Mouse (Mus musculus): Measurements from ENCODE around the gene Galnt10. TPM values are rescaled to one million over a fixed set of nuclear protein-coding genes. Genes with fewer than 3 reads are reported as not detected.

The Galnt10 gene
- polyA plus RNA-seq, 1 experiment from 2014 or later = 27.1 TPM

DNA sequence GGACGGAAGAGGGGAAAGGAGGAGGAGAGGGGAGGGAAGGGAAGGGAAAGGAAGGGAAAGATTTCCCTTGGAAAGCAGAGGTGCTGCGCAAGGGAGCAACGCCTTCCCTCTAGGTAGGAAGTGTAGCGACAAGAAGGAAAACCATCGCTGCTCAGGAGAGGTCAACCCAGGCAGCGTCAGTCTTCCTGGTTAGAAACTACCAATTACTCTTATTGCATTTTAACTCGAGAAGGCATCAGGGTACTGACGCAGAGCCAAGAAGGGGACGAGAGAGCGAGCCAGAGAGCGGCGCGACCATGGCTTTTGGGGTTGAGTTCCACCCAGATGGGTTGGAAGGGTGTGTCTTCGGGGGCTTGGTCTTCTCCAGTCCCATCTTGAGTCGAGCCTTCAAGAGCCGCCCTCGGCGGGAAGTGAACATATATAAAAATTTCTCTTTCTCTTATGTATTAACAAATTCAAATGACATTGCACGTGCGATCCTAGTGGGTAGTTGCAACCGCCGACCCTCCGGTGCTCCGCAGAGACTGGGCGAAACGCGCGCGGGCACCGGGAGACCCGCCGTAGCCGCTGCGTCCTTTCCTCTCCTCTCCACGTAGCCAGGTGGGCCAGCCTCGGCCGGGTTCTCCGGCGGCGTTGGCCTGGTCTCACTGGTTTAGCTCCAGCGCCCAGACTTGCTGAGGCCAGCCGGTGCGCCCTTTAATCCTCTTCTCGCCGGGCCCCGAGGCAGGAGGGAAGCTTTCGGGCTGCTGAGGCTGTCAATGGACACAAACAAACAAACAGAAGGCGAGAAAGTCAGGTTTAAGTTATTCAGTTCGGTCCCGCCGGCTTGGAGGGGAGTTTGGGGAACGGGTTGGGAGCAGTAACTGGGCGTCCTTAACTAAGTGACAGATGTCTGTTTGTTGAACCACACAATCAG is 184.0 kb downstream of the Galnt10 start:
- no peaks in the 10 kb centered on the region for H3K36me3 ChIP-seq (replicated peaks)
- peaks cover 7% of the 10 kb centered on the region; the same call in 1 of the 2 replicates for H3K4me1 ChIP-seq (replicated peaks)
- no peak overlapping the region for H3K4me2 ChIP-seq
- no peak overlapping the region for H3K9ac ChIP-seq
- no peak for ATAC-seq (ENCODE audit: insufficient read depth)
- WGBS (ENCODE audit: insufficient replicate concordance) = 3% methylated on average over 53 of the region's 53 CpGs
- no peak overlapping the region for H3K27ac ChIP-seq (replicated peaks)
- peaks cover 96% of the 10 kb centered on the region for H3K27me3 ChIP-seq
- H3K9me3 ChIP-seq (replicated peaks) = no peaks in the 10 kb centered on the region
- H3K4me3 ChIP-seq (replicated peaks) = no peak overlapping the region

DNA sequence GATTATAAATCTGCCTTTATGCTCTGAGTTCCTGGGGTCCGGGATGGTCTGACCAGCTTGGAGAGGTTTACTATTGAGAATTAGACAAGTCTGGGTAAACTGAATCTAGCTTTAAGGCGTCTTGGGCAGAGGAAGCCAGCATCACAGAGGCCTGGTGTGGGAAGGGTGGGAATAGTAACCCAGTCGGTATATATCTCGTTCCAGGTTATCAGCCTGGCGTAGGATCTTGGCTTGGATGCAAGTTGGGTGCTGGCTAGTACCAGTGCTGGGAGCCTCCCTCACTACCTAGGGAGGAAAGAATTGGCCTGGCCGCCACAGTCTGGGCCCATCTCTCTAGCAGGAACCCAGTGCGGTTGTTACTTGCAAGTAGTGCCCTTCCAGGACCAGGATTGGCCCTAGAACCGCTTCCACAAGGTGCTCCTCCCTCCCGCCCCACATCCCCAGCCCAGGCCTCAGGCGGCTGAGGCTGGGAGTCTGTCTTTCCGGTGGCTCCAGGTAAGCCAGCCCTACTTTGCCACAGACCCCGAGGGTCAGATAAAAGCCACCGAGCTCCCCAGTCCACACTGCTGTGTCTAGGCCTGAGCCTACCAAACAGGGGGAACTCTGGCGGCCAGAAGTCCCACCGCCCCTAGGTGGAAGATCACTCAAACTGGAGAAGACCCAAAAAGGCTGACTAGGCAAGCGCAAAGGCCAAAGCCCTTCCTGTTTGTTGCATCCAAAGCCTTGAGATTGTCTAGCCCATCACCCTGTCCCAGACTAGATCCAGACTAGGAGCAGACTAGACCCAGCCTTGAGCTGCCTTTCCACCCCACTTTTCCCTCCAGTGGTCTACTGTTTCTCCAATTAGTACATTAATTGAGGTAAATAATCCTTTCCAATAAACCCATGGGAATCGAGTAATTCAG is 184.9 kb downstream of the Galnt10 start:
- Histone ChIP-seq H3K4me3 (replicated peaks) (no peak overlapping the region), H3K9ac (no peak overlapping the region), H3K27ac (replicated peaks) (no peak overlapping the region), H3K36me3 (replicated peaks) (no peaks in the 10 kb centered on the region), H3K4me1 (replicated peaks) (peaks cover 7% of the 10 kb centered on the region; the same call in 1 of the 2 replicates), H3K9me3 (replicated peaks) (no peaks in the 10 kb centered on the region), H3K27me3 (peaks cover 100% of the 10 kb centered on the region), H3K4me2 (no peak overlapping the region)
- no peak for ATAC-seq (ENCODE audit: insufficient read depth)
- 25% methylated on average over 17 of the region's 17 CpGs for WGBS (ENCODE audit: insufficient replicate concordance)

- 4% methylated on average over 31 of the region's 31 CpGs for WGBS (ENCODE audit: insufficient replicate concordance)
- Histone ChIP-seq H3K4me2 (no peak overlapping the region), H3K9me3 (replicated peaks) (no peaks in the 10 kb centered on the region), H3K9ac (no peak overlapping the region), H3K4me3 (replicated peaks) (no peak overlapping the region), H3K27ac (replicated peaks) (no peak overlapping the region), H3K36me3 (replicated peaks) (no peaks in the 10 kb centered on the region), H3K27me3 (peaks cover 100% of the 10 kb centered on the region), H3K4me1 (replicated peaks) (peaks cover 7% of the 10 kb centered on the region; the same call in 1 of the 2 replicates)
- ATAC-seq (ENCODE audit: insufficient read depth) = no peak
Observed at GRCm38 (mm10) chr11:57831281-57831781, 186.1 kb downstream of the Galnt10 start.

DNA sequence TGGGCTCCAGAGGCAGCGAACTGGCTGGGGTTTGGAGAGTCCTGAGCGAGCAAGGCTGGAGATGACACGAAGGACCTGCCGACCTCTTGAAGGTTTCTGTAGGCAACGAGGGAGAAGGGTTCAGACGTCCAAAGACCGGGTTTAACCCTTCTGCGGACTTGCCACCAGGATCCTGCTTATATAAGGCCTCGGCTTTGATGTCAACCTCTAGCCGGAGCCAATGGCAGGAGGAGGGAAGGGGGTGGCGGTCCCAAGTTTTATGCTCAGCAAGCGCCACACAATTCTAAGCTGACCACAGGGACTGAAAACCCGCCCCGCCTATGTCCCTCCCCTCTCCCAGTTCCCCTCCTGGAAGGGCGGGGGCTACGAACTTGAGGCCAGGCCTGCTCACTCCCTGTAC is 186.6 kb downstream of the Galnt10 start:
- Histone ChIP-seq H3K27ac (replicated peaks) (no peak overlapping the region), H3K9ac (no peak overlapping the region), H3K36me3 (replicated peaks) (no peaks in the 10 kb centered on the region), H3K9me3 (replicated peaks) (no peaks in the 10 kb centered on the region), H3K4me1 (replicated peaks) (peaks cover 7% of the 10 kb centered on the region; the same call in 1 of the 2 replicates), H3K4me2 (no peak overlapping the region), H3K27me3 (peaks cover 100% of the 10 kb centered on the region), H3K4me3 (replicated peaks) (no peak overlapping the region)
- 10% methylated on average over 16 of the region's 16 CpGs for WGBS (ENCODE audit: insufficient replicate concordance)
- no peak for ATAC-seq (ENCODE audit: insufficient read depth)

DNA sequence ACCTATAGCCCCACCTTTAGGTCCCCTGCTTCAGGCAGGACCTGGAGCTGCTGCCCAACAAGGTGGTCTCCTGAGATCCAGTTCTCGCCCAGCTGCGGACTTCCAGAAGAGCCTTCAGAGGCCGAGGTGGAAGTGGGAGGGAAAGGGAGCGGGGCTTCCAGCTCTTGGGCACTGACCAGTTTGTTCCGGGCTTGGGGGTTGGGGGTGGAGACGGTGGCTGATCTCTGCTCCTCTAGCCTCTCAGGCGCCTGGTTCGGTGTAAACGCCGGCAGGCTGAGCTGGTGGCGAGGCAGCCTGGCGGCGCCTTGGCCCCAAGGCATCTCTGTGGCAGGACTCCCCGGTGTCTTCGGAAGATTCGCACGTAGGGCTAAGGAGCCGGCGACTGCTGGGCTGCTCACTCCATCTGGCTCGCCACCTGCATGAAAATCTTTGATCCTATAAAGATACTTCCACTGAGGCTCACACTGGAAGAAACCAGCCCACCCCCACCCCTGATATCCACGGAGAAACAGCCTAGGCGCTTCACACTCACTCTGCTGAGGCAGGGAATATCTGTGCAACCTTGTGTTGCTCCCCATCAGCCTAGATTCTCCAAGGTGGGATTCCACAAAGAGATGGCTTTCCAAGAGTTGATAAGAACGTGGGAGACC is 187.4 kb downstream of the Galnt10 start, which contains the start of gene Hand1:
Gene Hand1, minus strand, starts transcription at position 267 of the 650 bp plus-strand sequence.
- no peaks in the 10 kb centered on the region for H3K36me3 ChIP-seq (replicated peaks)
- H3K4me1 ChIP-seq (replicated peaks) = peaks cover 2% of the 10 kb centered on the region; the same call in 1 of the 2 replicates
- H3K9ac ChIP-seq = no peak within 1 kb of the TSS
- peaks cover 100% of the 10 kb centered on the region for H3K27me3 ChIP-seq
- no peak for ATAC-seq (ENCODE audit: insufficient read depth)
- no peaks in the 10 kb centered on the region for H3K9me3 ChIP-seq (replicated peaks)
- no peak within 1 kb of the TSS for H3K4me3 ChIP-seq (replicated peaks)
- H3K4me2 ChIP-seq = no peak within 1 kb of the TSS
- WGBS (ENCODE audit: insufficient replicate concordance) = 6% methylated on average over 23 of the region's 23 CpGs
- H3K27ac ChIP-seq (replicated peaks) = no peak within 1 kb of the TSS

GRCm38 (mm10) chr11:57833296-57833977 is 188.2 kb downstream of the Galnt10 start:
- H3K4me1 ChIP-seq (replicated peaks) = no peaks in the 10 kb centered on the region
- no peaks in the 10 kb centered on the region for H3K9me3 ChIP-seq (replicated peaks)
- H3K27me3 ChIP-seq = peaks cover 100% of the 10 kb centered on the region
- no peak overlapping the region for H3K4me3 ChIP-seq (replicated peaks)
- WGBS (ENCODE audit: insufficient replicate concordance) = 4% methylated on average over 30 of the region's 30 CpGs
- no peak for ATAC-seq (ENCODE audit: insufficient read depth)
- H3K4me2 ChIP-seq = no peak overlapping the region
- no peak overlapping the region for H3K9ac ChIP-seq
- no peaks in the 10 kb centered on the region for H3K36me3 ChIP-seq (replicated peaks)
- H3K27ac ChIP-seq (replicated peaks) = no peak overlapping the region

DNA sequence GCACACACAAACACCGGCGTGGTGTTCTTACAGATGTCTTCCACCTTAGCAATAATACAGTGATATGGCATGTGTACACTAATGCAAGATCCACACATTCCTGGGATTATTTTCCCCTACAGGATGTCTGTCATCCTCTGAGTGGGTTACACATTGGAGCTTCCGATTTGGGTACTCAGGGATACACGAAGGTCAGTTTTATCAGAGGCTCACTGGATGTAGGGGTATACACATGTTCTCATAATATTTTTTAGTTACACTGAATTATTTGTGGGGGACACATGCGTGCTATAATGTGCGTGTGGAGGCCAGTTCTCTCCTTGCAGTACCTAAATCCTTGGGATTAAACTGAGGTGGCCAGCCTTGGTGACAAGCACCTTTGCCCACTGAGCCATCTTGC is 188.8 kb downstream of the Galnt10 start:
- Histone ChIP-seq H3K4me1 (replicated peaks) (no peaks in the 10 kb centered on the region), H3K4me3 (replicated peaks) (no peak overlapping the region), H3K4me2 (no peak overlapping the region), H3K9me3 (replicated peaks) (no peaks in the 10 kb centered on the region), H3K27ac (replicated peaks) (no peak overlapping the region), H3K36me3 (replicated peaks) (no peaks in the 10 kb centered on the region), H3K27me3 (peaks cover 100% of the 10 kb centered on the region), H3K9ac (no peak overlapping the region)
- no peak for ATAC-seq (ENCODE audit: insufficient read depth)
- 21% methylated on average over 6 of the region's 6 CpGs for WGBS (ENCODE audit: insufficient replicate concordance)

GRCm38 (mm10) chr11:57835331-57835730 is 190.1 kb downstream of the Galnt10 start:
- no peak overlapping the region for H3K27ac ChIP-seq (replicated peaks)

DNA sequence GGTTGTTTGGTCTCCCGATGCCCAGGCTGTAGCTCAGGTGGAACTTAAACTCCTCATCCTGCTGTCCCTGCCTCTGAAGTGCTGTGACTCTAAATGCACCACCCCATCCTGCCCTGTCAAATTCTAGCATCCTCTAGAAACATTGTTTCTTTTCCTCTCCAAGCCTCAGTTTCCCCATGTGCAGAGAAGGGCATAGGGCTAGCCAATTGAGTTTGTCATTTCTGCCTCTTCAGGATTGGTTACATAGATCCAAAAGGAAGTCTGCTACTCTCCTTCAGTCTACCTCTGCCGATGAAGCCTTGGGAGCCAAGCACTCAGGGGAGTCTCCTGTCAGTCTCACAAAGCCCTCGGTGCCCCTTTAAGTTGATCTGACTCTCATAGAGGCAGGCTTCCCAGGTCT is 190.7 kb downstream of the Galnt10 start:
- Histone ChIP-seq H3K4me3 (replicated peaks) (no peak overlapping the region), H3K9me3 (replicated peaks) (no peaks in the 10 kb centered on the region), H3K27me3 (peaks cover 100% of the 10 kb centered on the region), H3K27ac (replicated peaks) (no peak overlapping the region), H3K4me2 (no peak overlapping the region), H3K36me3 (replicated peaks) (no peaks in the 10 kb centered on the region), H3K4me1 (replicated peaks) (no peaks in the 10 kb centered on the region), H3K9ac (no peak overlapping the region)
- ATAC-seq (ENCODE audit: insufficient read depth) = no peak
- 9% methylated on average over 3 of the region's 3 CpGs for WGBS (ENCODE audit: insufficient replicate concordance)

More at GRCm38 (mm10) chr11:57835331-57835730, 190.1 kb downstream of the Galnt10 start:
- 11% methylated on average over 2 of the region's 2 CpGs for WGBS (ENCODE audit: insufficient replicate concordance)
- peaks cover 100% of the 10 kb centered on the region for H3K27me3 ChIP-seq
- no peak overlapping the region for H3K4me2 ChIP-seq
- H3K9me3 ChIP-seq (replicated peaks) = no peaks in the 10 kb centered on the region
- no peaks in the 10 kb centered on the region for H3K4me1 ChIP-seq (replicated peaks)
- H3K4me3 ChIP-seq (replicated peaks) = no peak overlapping the region
- no peaks in the 10 kb centered on the region for H3K36me3 ChIP-seq (replicated peaks)
- ATAC-seq (ENCODE audit: insufficient read depth) = no peak
- H3K9ac ChIP-seq = no peak overlapping the region

GRCm38 (mm10) chr11:57836401-57836800 is 191.2 kb downstream of the Galnt10 start:
- WGBS (ENCODE audit: insufficient replicate concordance) = 8% methylated on average over 9 of the region's 9 CpGs
- H3K9ac ChIP-seq = no peak overlapping the region
- H3K9me3 ChIP-seq (replicated peaks) = no peaks in the 10 kb centered on the region
- H3K36me3 ChIP-seq (replicated peaks) = no peaks in the 10 kb centered on the region
- no peak overlapping the region for H3K27ac ChIP-seq (replicated peaks)
- ATAC-seq (ENCODE audit: insufficient read depth) = no peak
- H3K4me2 ChIP-seq = no peak overlapping the region
- no peak overlapping the region for H3K4me3 ChIP-seq (replicated peaks)
- H3K27me3 ChIP-seq = peaks cover 100% of the 10 kb centered on the region
- no peaks in the 10 kb centered on the region for H3K4me1 ChIP-seq (replicated peaks)

Data from liver, embryonic 15.5 days (tissue).